Mouse (Mus musculus) forebrain, embryonic 15.5 days (tissue): Measurements from ENCODE around the gene Gm13290. TPM values are rescaled to one million over a fixed set of nuclear protein-coding genes. Genes with fewer than 3 reads are reported as not detected.
"Not testable (repeated sequence)": the region's sequence is repeated elsewhere in the genome, so short reads cannot be mapped to it uniquely, and the experiment has no call there.

ENCODE experiments used
- ATAC-seq: fragments of 200-750 bp; cut with Nextera tagmentation; replicated peaks from 2 replicates; pipeline ENCODE4 v1.8.0; 2017; ENCODE audit warnings: mild to moderate bottlenecking, moderate TSS enrichment, moderate library complexity
- H3K27ac ChIP-seq: fragments of 300-500 bp; sonication (generic); replicated peaks from 2 replicates; pipeline ENCODE4 v1.5.1; 2015; ENCODE audit warnings: mild to moderate bottlenecking, inconsistent platforms
- H3K27me3 ChIP-seq: fragments of 300-500 bp; sonication (generic); 2 replicates; pipeline ENCODE4 v1.6.1; 2015; ENCODE audit warnings: inconsistent platforms
- H3K36me3 ChIP-seq: fragments of 300-500 bp; sonication (generic); 2 replicates; pipeline ENCODE4 v1.6.1; 2015; ENCODE audit warnings: mild to moderate bottlenecking, inconsistent platforms
- H3K4me1 ChIP-seq: fragments of 300-500 bp; sonication (generic); 2 replicates; pipeline ENCODE4 v1.6.1; 2015; ENCODE audit warnings: inconsistent platforms
- H3K4me2 ChIP-seq: fragments of 300-500 bp; sonication (generic); replicated peaks from 2 replicates; pipeline ENCODE4 v1.6.1; 2015; ENCODE audit warnings: mild to moderate bottlenecking, inconsistent platforms
- H3K4me3 ChIP-seq: fragments of 300-500 bp; sonication (generic); 2 replicates; pipeline ENCODE4 v1.5.1; 2015; ENCODE audit warnings: mild to moderate bottlenecking, inconsistent platforms
- H3K9ac ChIP-seq: fragments of 300-500 bp; sonication (generic); replicated peaks from 2 replicates; pipeline ENCODE4 v1.6.1; 2015; ENCODE audit warnings: mild to moderate bottlenecking, inconsistent platforms
- H3K9me3 ChIP-seq: fragments of 300-500 bp; sonication (generic); 2 replicates; pipeline ENCODE4 v1.6.1; 2016; ENCODE audit warnings: inconsistent platforms
- WGBS: fragments of 180-500 bp; shearing (Covaris S2); methylation state at CpG from one replicate; pipeline ENCODE4 v1.1.7; 2015; ENCODE audit warnings: mixed read lengths; 5-methylcytosine and 5-hydroxymethylcytosine counted together
- polyA plus RNA-seq: library from polyadenylated mRNA; unstranded; fragments of >200 nt; fragmentation: Nextera tagmentation; extraction: Ambion mirVana; gene quantifications from 2 replicates; pipeline ENCODE4 v1.2.1, GENCODE M21; 2015

The Gm13290 gene
- polyA plus RNA-seq, result not detected in 2 replicates

- WGBS, result no CpG with 5 or more reads among the region's 32 CpGs
- H3K9ac ChIP-seq, ATAC-seq, H3K27ac ChIP-seq, H3K4me3 ChIP-seq, H3K4me1 ChIP-seq, H3K36me3 ChIP-seq, H3K9me3 ChIP-seq, H3K4me2 ChIP-seq, H3K27me3 ChIP-seq: not testable (repeated sequence)
Observed at GRCm38 (mm10) chr4:88773534-88773933, at the start of gene Gm13290. Gm13290 (plus strand) TSS chr4:88773834.

GRCm38 (mm10) chr4:88726727-88727126, 46.9 kb upstream of the Gm13290 start:
- Histone ChIP-seq H3K9ac (no peak overlapping the region), H3K4me1 (no peaks in the 10 kb centered on the region)
- 92% methylated on average over 6 of the region's 6 CpGs for WGBS

GRCm38 (mm10) chr4:88727324-88727723, 46.3 kb upstream of the Gm13290 start:
- H3K27ac ChIP-seq, result no peak overlapping the region
- no peak overlapping the region for H3K9ac ChIP-seq
- no peak; the same call in 1 of the 2 replicates for ATAC-seq
- no peaks in the 10 kb centered on the region for H3K4me1 ChIP-seq
- 0% methylated on average over 1 of the region's 1 CpGs for WGBS
- no peaks in the 10 kb centered on the region for H3K36me3 ChIP-seq
- H3K4me2 ChIP-seq, result no peak overlapping the region
- H3K27me3 ChIP-seq, result no peaks in the 10 kb centered on the region
- H3K9me3 ChIP-seq, result no peaks in the 10 kb centered on the region
- H3K4me3 ChIP-seq, result no peak overlapping the region

More at GRCm38 (mm10) chr4:88726727-88727126, 46.9 kb upstream of the Gm13290 start:
- Histone ChIP-seq H3K4me3 (no peak overlapping the region), H3K27me3 (no peaks in the 10 kb centered on the region), H3K9me3 (no peaks in the 10 kb centered on the region), H3K4me2 (no peak overlapping the region), H3K27ac (no peak overlapping the region), H3K36me3 (no peaks in the 10 kb centered on the region)
- ATAC-seq, result no peak

- Histone ChIP-seq H3K27me3 (no peaks in the 10 kb centered on the region), H3K27ac (no peak overlapping the region), H3K4me3 (no peak overlapping the region), H3K9ac (no peak overlapping the region), H3K4me1 (no peaks in the 10 kb centered on the region), H3K4me2 (no peak overlapping the region), H3K9me3 (no peaks in the 10 kb centered on the region), H3K36me3 (no peaks in the 10 kb centered on the region)
- ATAC-seq, result no peak
- WGBS, result 6% methylated on average over 2 of the region's 2 CpGs
Observed at GRCm38 (mm10) chr4:88738480-88738879, 35.2 kb upstream of the Gm13290 start.

- H3K27ac ChIP-seq, result no peak overlapping the region
- H3K27me3 ChIP-seq, result no peaks in the 10 kb centered on the region
- no peak overlapping the region for H3K4me3 ChIP-seq
- H3K36me3 ChIP-seq, result no peaks in the 10 kb centered on the region
- 89% methylated on average over 6 of the region's 6 CpGs for WGBS
- no peak overlapping the region for H3K4me2 ChIP-seq
- no peak for ATAC-seq
- no peaks in the 10 kb centered on the region for H3K4me1 ChIP-seq
- no peak overlapping the region for H3K9ac ChIP-seq
- H3K9me3 ChIP-seq, result no peaks in the 10 kb centered on the region
Observed at GRCm38 (mm10) chr4:88739036-88739435, 34.6 kb upstream of the Gm13290 start.

GRCm38 (mm10) chr4:88741426-88741825, 32.2 kb upstream of the Gm13290 start:
- 95% methylated on average over 4 of the region's 4 CpGs for WGBS
- H3K4me2 ChIP-seq, result no peak overlapping the region
- no peak for ATAC-seq
- no peaks in the 10 kb centered on the region for H3K36me3 ChIP-seq
- no peak overlapping the region for H3K9ac ChIP-seq
- no peaks in the 10 kb centered on the region for H3K9me3 ChIP-seq
- H3K27me3 ChIP-seq, result no peaks in the 10 kb centered on the region
- no peaks in the 10 kb centered on the region for H3K4me1 ChIP-seq
- no peak overlapping the region for H3K4me3 ChIP-seq
- no peak overlapping the region for H3K27ac ChIP-seq

- no peaks in the 10 kb centered on the region for H3K4me1 ChIP-seq
- H3K9me3 ChIP-seq, result no peaks in the 10 kb centered on the region
- no peaks in the 10 kb centered on the region for H3K36me3 ChIP-seq
- no peak overlapping the region for H3K9ac ChIP-seq
- H3K4me3 ChIP-seq, result no peak overlapping the region
- 69% methylated on average over 7 of the region's 7 CpGs for WGBS
- H3K27me3 ChIP-seq, result no peaks in the 10 kb centered on the region
- no peak overlapping the region for H3K4me2 ChIP-seq
- no peak for ATAC-seq
- no peak overlapping the region for H3K27ac ChIP-seq
Observed at GRCm38 (mm10) chr4:88742771-88743371, 30.8 kb upstream of the Gm13290 start.

GRCm38 (mm10) chr4:88744207-88744606, 29.4 kb upstream of the Gm13290 start:
- H3K27ac ChIP-seq, result no peak overlapping the region
- ATAC-seq, result no peak
- no peaks in the 10 kb centered on the region for H3K4me1 ChIP-seq
- no peak overlapping the region for H3K4me3 ChIP-seq
- WGBS, result 55% methylated on average over 3 of the region's 3 CpGs
- H3K4me2 ChIP-seq, result no peak overlapping the region
- H3K9me3 ChIP-seq, result no peaks in the 10 kb centered on the region
- H3K36me3 ChIP-seq, result no peaks in the 10 kb centered on the region
- H3K27me3 ChIP-seq, result no peaks in the 10 kb centered on the region
- H3K9ac ChIP-seq, result no peak overlapping the region

GRCm38 (mm10) chr4:88749926-88750325, 23.7 kb upstream of the Gm13290 start:
- Histone ChIP-seq H3K36me3 (no peaks in the 10 kb centered on the region), H3K4me2 (no peak overlapping the region), H3K4me1 (no peaks in the 10 kb centered on the region), H3K4me3 (no peak overlapping the region), H3K9me3 (no peaks in the 10 kb centered on the region), H3K9ac (no peak overlapping the region), H3K27me3 (no peaks in the 10 kb centered on the region), H3K27ac (no peak overlapping the region)
- no peak for ATAC-seq
- WGBS, result 75% methylated on average over 6 of the region's 6 CpGs

- not testable (repeated sequence) for H3K4me2 ChIP-seq, ATAC-seq, H3K9me3 ChIP-seq, H3K9ac ChIP-seq, H3K27ac ChIP-seq, H3K4me1 ChIP-seq, H3K27me3 ChIP-seq, H3K36me3 ChIP-seq, H3K4me3 ChIP-seq
- 75% methylated on average over 15 of the region's 15 CpGs for WGBS
Observed at GRCm38 (mm10) chr4:88754818-88755340, 18.8 kb upstream of the Gm13290 start, which contains the start of gene Gm13271. Gm13271 (plus strand) TSS chr4:88754868.

GRCm38 (mm10) chr4:88756581-88757513, 16.8 kb upstream of the Gm13290 start:
- not testable (repeated sequence) for H3K9me3 ChIP-seq, H3K36me3 ChIP-seq, H3K27me3 ChIP-seq, H3K4me1 ChIP-seq, ATAC-seq
- Histone ChIP-seq H3K4me2 (peak overlapping the region; percentile 89), H3K4me3 (peak overlapping the region; percentile 47), H3K27ac (peak overlapping the region; percentile 19), H3K9ac (peak overlapping the region; percentile 35)
- 11% methylated on average over 28 of the region's 31 CpGs for WGBS

- peak; percentile 100 for ATAC-seq
- not testable (repeated sequence) for H3K9me3 ChIP-seq, H3K27me3 ChIP-seq, H3K4me1 ChIP-seq, H3K36me3 ChIP-seq
- Histone ChIP-seq H3K27ac (peak overlapping the region; percentile 19), H3K4me3 (peak overlapping the region; percentile 47), H3K9ac (peak overlapping the region; percentile 35), H3K4me2 (peak overlapping the region; percentile 89)
- WGBS, result under 1% methylated on average over 21 of the region's 21 CpGs
Observed at GRCm38 (mm10) chr4:88757628-88758031, 16.0 kb upstream of the Gm13290 start.
